Mouse (Mus musculus): Measurements from ENCODE around the gene Cntn6.

DNA sequence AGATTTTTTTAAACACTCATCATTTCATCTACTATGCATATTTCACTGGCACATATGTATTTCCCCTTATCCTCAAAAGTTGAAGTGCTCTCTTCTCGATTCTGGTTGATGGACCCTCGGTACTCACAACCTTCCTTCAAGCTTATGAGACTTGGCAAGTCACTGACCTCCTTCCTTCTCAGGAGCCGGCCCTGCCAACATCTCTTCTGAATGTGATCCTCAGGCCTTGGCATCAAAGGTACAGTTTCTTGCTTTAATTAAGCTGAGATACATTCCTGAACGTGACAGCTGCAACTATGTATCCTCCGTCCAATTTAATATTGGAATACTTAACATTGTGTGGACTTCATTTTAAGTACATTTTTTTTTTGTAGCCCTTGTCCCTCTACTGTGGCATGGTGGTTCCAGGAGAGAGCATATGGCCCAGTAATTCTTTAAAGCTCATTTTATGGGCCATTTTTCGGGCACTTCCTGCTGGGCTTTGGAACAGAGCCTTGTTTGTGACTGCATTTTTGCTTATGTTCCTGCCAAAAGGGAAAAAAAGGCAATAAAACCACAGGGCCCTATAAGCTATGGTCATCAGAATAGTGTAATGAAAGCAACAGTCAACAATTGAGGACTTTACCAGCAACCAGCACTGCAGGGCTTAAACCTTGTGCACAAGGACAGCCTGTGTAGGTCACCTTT is 196.0 kb downstream of the Cntn6 start:
- no peak for TF ChIP-seq CTCF (conservative IDR thresholded peaks at IDR 0.05; ENCODE audit: insufficient read depth, insufficient read length, low read depth, low read length)
- no peak for TF ChIP-seq POLR2A (IDR thresholded peaks at IDR 0.05; ENCODE audit: low read depth, low read length)

Measured in kidney, adult 2 months (tissue).